Mouse (Mus musculus) kidney, adult 2 months (tissue): ENCODE data around the gene Adamts8. TPM values are rescaled to one million over a fixed set of nuclear protein-coding genes. Genes with fewer than 3 reads are reported as not detected.

Experiments
- DNase-seq: peaks from one replicate; pipeline ENCODE4 v3.0.0; 2021
- H3K27ac ChIP-seq: fragments of 200-500 bp; 2 replicates; pipeline ENCODE4 v1.5.1; 2012; ENCODE audit warnings: low read depth, low read length, control low read depth, inconsistent platforms; ENCODE audit not compliant: insufficient read depth
- H3K27me3 ChIP-seq: fragments of 200-500 bp; replicated peaks from 2 replicates; pipeline ENCODE4 v1.6.1; 2012; ENCODE audit warnings: mild to moderate bottlenecking, moderate library complexity, low read length, inconsistent platforms; ENCODE audit not compliant: control insufficient read depth, insufficient read depth
- H3K36me3 ChIP-seq: fragments of 200-500 bp; 2 replicates; pipeline ENCODE4 v1.6.1; 2012; ENCODE audit warnings: mild to moderate bottlenecking, moderate library complexity, low read length, inconsistent platforms; ENCODE audit not compliant: control insufficient read depth, insufficient read depth
- H3K4me1 ChIP-seq: fragments of 200-500 bp; 2 replicates; pipeline ENCODE4 v1.6.1; 2011; ENCODE audit warnings: low read length; ENCODE audit not compliant: control insufficient read depth, insufficient read depth
- H3K4me3 ChIP-seq: fragments of 200-500 bp; 2 replicates; pipeline ENCODE4 v1.5.1; 2011; ENCODE audit warnings: mild to moderate bottlenecking, low read depth, low read length, control low read depth; ENCODE audit not compliant: insufficient read depth
- CTCF ChIP-seq: fragments of 200-500 bp; conservative IDR thresholded peaks from 2 replicates; pipeline ENCODE4 v1.5.1; 2011; ENCODE audit warnings: low read depth, mild to moderate bottlenecking, control low read depth, low read length, moderate library complexity, mixed read lengths; ENCODE audit not compliant: insufficient read depth, insufficient read length
- POLR2A ChIP-seq: fragments of 200-500 bp; IDR thresholded peaks from one replicate; pipeline ENCODE4 v1.6.1; 2011; ENCODE audit warnings: low read depth, low read length, control low read depth
- WGBS: fragments of 180-500 bp; shearing (Covaris S2); methylation state at CpG from one replicate; pipeline ENCODE4 v1.1.7; 2018; 5-methylcytosine and 5-hydroxymethylcytosine counted together
- polyA plus RNA-seq: library from polyadenylated mRNA; depleted of rRNA; stranded (reverse); fragments of >200 nt; gene quantifications from 2 replicates; pipeline ENCODE4 v1.2.3, GENCODE M21; 2012

Adamts8 gene
- polyA plus RNA-seq, 1 experiment = 0.83 TPM

- no peaks in the 10 kb centered on the region for H3K36me3 ChIP-seq
- peak; percentile 28 for DNase-seq
- WGBS = 83% methylated on average over 4 of the region's 4 CpGs
Measured at GRCm38 (mm10) chr9:30963780-30964179, 21.4 kb downstream of the Adamts8 start.

DNA sequence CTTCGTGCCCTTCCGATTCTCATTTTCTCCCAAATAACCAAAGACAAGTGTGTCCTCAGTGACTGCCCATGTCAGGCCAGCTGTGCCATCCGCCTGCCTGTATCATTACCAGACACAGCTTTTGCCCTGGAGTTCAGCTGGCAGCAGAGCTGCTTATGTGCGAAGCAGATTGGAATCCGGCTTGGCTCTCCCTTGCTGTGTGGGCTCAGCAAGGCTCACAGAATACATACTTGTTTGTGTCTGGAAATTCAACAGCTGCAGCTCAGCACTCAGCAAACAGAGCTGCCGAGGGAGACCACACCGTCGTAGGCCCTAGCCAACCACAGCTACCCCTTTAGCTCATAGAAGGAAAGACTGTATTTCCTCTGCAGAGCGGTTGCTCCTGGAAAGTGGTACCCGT lies 22.3 kb downstream of the Adamts8 start:
- Histone ChIP-seq H3K27me3 (no peaks in the 10 kb centered on the region), H3K36me3 (no peaks in the 10 kb centered on the region), H3K4me1 (no peaks in the 10 kb centered on the region), H3K4me3 (no peak overlapping the region), H3K27ac (no peak overlapping the region)
- no peak for DNase-seq
- TF ChIP-seq POLR2A (no peak), CTCF (no peak)
- 80% methylated on average over 10 of the region's 10 CpGs for WGBS

More at GRCm38 (mm10) chr9:30963780-30964179, 21.4 kb downstream of the Adamts8 start:
- Histone ChIP-seq H3K27me3 (no peaks in the 10 kb centered on the region), H3K27ac (no peak overlapping the region), H3K4me3 (no peak overlapping the region), H3K4me1 (no peaks in the 10 kb centered on the region)
- TF ChIP-seq CTCF (no peak), POLR2A (no peak)

DNA sequence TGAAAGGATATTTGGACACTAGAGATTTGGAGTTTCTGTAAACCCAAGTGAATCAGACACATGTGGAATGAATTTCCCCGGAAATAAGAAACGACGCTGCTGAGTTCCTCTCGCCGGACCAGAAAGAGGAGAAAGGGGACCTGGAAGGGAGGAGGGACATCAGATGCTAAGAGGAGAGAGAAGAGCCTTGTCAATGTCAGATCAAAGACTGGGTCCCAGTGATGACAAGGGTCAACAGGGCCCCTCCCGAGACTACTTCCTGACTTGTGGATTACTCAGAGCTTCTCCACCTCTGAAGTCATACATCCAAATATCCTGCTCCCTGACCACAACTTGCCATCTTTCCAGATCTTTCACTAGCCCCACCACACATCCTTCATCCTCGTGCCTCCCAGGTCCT lies 24.5 kb downstream of the Adamts8 start:
- no peaks in the 10 kb centered on the region for H3K4me1 ChIP-seq
- no peak for DNase-seq
- TF ChIP-seq POLR2A = no peak
- 53% methylated on average over 7 of the region's 7 CpGs for WGBS
- H3K36me3 ChIP-seq = no peaks in the 10 kb centered on the region
- H3K27me3 ChIP-seq = no peaks in the 10 kb centered on the region
- no peak overlapping the region for H3K27ac ChIP-seq
- no peak overlapping the region for H3K4me3 ChIP-seq

DNA sequence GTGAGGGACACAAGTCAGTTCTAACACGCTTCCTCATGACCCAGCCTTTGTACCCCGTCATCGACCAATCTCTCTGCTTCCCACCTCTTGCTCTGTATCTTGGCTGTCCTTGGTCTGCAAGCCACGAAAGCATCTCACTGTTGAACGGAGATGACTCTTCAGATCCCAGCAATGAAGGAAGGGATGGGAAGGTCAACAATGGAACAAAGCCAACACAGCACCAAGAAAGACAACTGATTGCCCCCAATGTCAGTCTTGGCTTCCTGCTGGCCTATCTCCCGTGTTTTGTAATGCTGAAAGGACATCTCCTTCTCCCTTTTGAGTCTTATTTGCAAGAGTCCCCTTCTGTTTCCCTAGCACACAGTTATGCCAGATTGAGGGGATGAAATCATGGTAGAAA lies 25.8 kb downstream of the Adamts8 start:
- Histone ChIP-seq H3K4me1 (no peaks in the 10 kb centered on the region), H3K27ac (no peak overlapping the region), H3K4me3 (no peak overlapping the region), H3K27me3 (no peaks in the 10 kb centered on the region), H3K36me3 (no peaks in the 10 kb centered on the region)
- WGBS = 88% methylated on average over 6 of the region's 6 CpGs
- TF ChIP-seq POLR2A (no peak), CTCF (no peak)
- no peak for DNase-seq

DNA sequence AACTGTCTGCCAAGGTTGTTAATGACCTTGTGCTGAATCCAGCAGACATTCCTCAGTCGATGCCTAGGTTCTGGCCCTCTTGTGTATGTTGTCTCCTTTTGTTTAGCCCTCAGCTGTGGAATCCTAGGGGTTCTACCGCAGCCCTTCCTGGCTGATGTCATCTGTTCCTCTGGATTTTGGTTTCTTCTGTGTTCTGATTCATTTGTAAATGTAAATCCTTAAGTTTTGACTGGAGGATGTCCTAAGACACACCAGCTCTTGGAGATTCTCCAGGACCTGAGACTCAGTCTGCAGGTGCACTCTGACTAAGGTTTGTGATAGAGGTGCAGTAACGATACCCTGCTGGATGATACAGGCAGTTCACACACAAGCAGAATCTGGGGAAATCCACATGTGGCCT lies 27.6 kb downstream of the Adamts8 start:
- Histone ChIP-seq H3K27ac (no peak overlapping the region), H3K4me1 (no peaks in the 10 kb centered on the region), H3K27me3 (no peaks in the 10 kb centered on the region), H3K4me3 (no peak overlapping the region), H3K36me3 (no peaks in the 10 kb centered on the region)
- WGBS = 74% methylated on average over 3 of the region's 3 CpGs
- TF ChIP-seq POLR2A (no peak), CTCF (no peak)
- no peak for DNase-seq

- Histone ChIP-seq H3K27me3 (no peaks in the 10 kb centered on the region), H3K36me3 (no peaks in the 10 kb centered on the region), H3K4me1 (no peaks in the 10 kb centered on the region), H3K4me3 (no peak overlapping the region), H3K27ac (no peak overlapping the region)
- peak; percentile 12 for DNase-seq
- TF ChIP-seq CTCF (no peak; the same call in 1 of the 2 replicates), POLR2A (no peak)
- 51% methylated on average over 4 of the region's 4 CpGs for WGBS
Measured at GRCm38 (mm10) chr9:30971967-30972366, 29.6 kb downstream of the Adamts8 start.

DNA sequence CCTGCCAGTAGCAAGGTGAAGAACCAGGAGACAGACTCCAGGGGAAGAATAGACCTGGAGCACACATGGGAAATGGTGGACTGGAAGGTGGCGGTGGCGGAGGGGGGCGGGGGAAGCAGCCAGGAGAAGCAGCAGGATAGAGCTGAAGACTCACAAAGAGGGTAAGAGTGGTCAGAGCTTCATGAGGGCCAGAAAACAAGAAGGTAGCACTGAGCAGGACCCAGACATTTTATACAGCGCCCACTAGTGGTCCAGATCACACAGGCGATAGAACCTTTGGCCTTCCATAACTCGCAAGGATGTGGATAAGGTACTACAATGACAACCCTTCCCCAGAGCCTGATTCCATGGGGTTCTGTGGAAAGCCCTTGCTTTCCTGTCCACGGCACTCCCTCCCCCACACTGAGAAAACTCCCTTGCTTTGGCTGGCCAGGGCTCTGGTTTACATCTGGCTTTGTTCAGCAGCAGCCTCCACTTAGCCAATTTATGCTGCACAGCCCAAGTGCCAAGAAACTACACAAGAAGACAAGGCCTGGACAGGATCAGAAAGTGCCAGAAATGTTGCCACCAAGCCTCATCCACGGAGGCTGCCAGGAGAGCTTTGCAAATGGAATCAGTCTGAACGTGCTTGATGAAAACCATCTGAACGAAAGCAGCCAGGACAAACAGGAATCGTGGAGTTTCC lies 34.1 kb downstream of the Adamts8 start:
- H3K27me3 ChIP-seq = no peaks in the 10 kb centered on the region
- DNase-seq = no peak
- 85% methylated on average over 11 of the region's 11 CpGs for WGBS
- TF ChIP-seq CTCF (0 out of 2 replicates have a peak, but pooled peaks have one; percentile 7), POLR2A (no peak)
- H3K4me1 ChIP-seq = no peaks in the 10 kb centered on the region
- no peak overlapping the region for H3K4me3 ChIP-seq
- no peak overlapping the region for H3K27ac ChIP-seq
- H3K36me3 ChIP-seq = no peaks in the 10 kb centered on the region
